Mouse (Mus musculus) small intestine, adult 2 months (tissue): Measurements from ENCODE around the gene Klhl23.

Experiments used
- CTCF ChIP-seq: fragments of 200-500 bp; IDR thresholded peaks from 2 replicates; pipeline ENCODE4 v1.5.1; 2012; ENCODE audit warnings: low read depth, mild to moderate bottlenecking, control low read depth, inconsistent platforms, low read length, moderate library complexity, mixed read lengths; ENCODE audit not compliant: insufficient replicate concordance, insufficient read length; ENCODE audit errors: extremely low read depth
- POLR2A ChIP-seq: fragments of 200-500 bp; IDR thresholded peaks from 2 replicates; pipeline ENCODE4 v1.6.1; 2012; ENCODE audit warnings: low read depth, mild to moderate bottlenecking, control low read depth, inconsistent platforms, low read length, moderate library complexity

DNA sequence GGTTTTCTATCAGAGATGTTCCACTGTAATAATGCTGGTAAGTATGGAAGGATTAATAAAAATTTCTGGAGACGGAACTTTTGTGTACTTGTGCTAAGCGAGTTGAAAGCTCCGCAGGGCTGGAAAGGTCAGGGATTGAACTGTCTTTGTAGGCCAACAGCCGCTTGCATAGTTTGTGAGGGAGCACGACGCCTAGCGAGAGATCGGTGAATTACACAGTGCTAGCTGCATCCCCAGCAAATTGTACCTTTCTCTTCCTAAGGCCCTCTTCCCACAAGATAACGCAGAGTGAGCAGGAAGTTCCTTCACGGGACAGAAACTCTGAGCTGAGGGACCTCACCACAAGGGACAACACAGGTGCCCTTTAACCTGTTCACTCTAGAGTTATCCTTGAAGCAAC is 31.5 kb upstream of the Klhl23 start:
- TF ChIP-seq POLR2A = no peak; the same call in 1 of the 2 replicates
- TF ChIP-seq CTCF = peak; percentile 83; the same call in 1 of the 2 replicates
